Mouse (Mus musculus) G1E-ER4 (cell line): ENCODE data around the gene Gpr142. TPM values are rescaled to one million over a fixed set of nuclear protein-coding genes. Genes with fewer than 3 reads are reported as not detected.

Source experiments
- GATA1 ChIP-seq: IDR thresholded peaks from one replicate; pipeline ENCODE4 v1.8.0; 2012; ENCODE audit warnings: low read length, inconsistent platforms
- polyA plus RNA-seq: library from polyadenylated mRNA; stranded (reverse); fragments of >175 nt; gene quantifications from 2 replicates; pipeline ENCODE4 v1.2.3, GENCODE M21; 2012

The Gpr142 gene
- not detected in 2 replicates for polyA plus RNA-seq

DNA sequence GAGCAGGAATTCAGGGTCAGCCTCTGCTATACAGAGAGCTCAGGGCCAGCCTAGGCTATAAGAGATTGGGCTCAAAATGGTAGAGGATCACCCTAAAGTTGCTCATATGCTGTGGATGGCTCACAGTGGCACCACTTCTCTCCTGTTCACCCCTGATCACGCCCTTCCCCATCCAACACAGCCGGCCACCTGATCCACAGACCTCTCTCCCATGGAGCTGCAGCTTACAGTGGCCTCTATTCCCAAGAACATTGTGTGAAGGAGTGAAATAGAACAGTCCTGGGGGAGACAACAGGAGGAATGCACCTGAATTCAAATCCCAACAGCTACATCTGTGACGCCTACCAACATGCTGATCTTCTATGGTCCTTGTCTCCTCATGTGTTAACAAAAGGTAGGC, at the start of gene Gpr142:
TSS of gene Gpr142 (plus strand) at position 301 of the 400 bp plus-strand sequence.
- TF ChIP-seq GATA1: no peak

DNA sequence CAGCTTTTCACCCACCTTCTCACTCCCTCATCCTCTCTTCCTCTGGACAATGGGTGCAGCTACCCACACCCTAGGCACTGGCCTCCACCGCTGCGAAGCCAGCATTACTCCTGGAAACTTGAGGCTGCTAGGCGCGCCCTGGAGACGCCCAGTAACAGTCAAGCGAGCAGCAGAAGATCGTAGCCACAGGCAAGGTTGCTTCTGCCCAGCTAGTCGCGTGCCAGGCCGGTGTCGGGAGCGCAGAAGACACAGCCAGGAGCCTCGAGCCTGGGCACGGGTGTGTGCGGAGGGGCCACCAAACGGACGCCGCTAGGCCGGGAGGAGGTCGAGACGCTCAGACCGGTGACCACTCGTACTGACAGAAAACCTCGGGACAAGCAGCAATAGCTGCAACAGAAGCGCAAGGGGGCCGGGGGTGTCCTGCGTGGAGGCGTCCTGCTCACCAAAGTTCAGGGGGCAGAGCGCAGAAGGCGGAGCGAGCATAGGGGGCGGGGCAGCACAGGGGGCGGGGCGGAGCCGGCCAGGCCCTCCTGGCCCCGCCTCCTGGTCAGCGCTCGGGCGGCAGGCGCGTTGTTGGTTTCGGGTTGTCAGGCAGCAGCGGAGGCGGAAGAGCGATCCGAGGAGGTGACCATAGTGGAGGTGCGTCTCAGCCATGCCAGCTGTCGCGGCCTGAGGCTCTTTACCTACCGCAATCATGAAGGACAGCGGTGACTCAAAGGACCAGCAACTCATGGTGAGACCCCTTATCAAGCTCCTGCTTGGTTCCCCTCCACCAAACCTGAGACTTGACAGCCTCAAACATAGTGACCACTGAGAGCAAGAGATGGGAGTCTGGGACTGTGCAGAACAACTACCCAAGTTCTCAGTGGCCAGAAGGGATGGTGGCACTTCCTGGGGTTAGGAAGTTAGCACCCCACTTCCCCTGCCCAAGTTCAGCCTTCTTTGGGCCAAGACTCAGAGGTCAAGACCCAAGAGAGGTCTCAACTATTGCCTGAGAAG, 33.6 kb upstream of the Gpr142 start, which contains the start of gene Kif19a:
TSS of gene Kif19a (plus strand) at position 569 of the 999 bp plus-strand sequence.
- no peak for TF ChIP-seq GATA1

DNA sequence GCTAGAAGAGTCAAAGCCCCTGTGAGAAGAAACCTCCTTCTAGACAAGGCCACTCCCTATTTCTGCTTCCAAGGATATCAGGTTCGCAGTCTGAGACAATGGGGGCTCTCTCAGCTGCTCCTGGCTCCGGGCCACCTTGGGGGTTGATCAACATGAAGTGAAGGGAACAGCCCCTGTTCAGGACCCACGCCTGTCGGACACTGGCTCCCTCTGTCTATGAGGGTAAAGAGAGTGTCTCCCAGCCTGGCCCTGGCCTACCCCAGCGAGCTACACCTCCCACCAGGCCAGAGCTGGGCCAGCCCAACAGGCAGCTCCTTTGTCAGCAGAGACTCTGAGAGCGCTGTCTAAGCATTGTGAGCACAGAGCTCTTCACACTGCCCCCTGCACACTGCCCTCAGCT, 28.8 kb upstream of the Gpr142 start:
- TF ChIP-seq GATA1: no peak

- TF ChIP-seq GATA1: no peak
Observed at GRCm38 (mm10) chr11:114771896-114772295, 26.8 kb upstream of the Gpr142 start.

DNA sequence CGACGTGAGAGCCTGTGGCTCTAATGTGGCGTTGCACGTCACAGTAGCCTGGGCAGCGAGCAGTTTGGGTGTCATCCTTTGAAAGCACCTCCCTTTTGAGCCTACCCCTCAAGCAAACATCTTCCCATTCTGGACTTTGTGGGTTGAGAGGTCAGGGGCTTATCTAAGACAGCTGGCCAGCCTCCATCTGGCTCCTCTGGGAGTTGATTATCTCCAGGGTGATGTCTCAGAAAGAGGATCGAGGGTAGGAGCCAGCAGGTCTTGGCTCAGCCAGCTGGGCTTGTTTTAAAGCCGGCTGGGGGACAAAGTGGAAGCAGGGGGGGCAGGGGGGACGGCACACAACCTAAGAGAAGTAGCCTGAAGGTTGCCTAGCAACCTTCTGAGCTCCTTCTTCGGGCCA, 18.6 kb upstream of the Gpr142 start:
- TF ChIP-seq GATA1: no peak

GRCm38 (mm10) chr11:114785892-114786291, 12.8 kb upstream of the Gpr142 start:
- TF ChIP-seq GATA1: no peak

DNA sequence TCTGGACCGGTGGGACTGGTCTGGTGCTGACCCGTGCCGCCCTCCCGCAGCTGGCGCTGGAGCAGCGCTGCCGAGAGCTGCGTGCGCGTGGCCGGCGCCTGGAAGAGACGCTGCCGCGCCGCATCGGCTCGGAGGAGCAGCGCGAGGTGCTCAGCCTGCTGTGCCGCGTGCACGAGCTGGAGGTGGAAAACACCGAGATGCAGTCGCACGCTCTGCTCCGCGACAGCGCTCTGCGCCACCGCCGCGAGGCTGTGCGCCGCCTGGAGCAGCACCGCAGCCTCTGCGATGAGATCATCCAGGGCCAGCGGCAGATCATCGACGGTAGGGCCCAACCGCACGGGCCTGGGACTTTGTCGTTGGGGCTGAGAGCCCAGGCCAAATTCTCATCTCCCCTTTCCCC, 12.4 kb upstream of the Gpr142 start:
- no peak for TF ChIP-seq GATA1

DNA sequence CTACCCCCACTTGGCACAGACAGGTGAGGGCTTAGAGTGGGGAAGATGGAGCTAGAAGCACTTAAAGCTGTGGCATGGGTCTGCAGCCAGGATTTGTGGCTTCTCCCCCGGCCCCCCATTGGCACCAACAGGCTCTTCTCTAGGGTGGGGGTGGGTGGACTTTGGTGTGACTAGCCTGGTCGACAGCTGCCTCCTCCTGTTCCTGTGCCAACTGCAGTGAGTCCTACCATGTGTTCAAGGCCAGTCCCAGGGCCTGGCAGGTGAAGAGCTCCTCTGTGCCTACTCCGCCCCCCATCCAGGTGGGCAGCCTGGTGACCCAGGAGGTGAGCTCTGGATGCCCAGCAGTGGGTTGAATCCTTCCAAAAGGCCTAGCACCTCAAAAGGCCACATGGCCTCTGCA, 11.1 kb upstream of the Gpr142 start:
- TF ChIP-seq GATA1: no peak

DNA sequence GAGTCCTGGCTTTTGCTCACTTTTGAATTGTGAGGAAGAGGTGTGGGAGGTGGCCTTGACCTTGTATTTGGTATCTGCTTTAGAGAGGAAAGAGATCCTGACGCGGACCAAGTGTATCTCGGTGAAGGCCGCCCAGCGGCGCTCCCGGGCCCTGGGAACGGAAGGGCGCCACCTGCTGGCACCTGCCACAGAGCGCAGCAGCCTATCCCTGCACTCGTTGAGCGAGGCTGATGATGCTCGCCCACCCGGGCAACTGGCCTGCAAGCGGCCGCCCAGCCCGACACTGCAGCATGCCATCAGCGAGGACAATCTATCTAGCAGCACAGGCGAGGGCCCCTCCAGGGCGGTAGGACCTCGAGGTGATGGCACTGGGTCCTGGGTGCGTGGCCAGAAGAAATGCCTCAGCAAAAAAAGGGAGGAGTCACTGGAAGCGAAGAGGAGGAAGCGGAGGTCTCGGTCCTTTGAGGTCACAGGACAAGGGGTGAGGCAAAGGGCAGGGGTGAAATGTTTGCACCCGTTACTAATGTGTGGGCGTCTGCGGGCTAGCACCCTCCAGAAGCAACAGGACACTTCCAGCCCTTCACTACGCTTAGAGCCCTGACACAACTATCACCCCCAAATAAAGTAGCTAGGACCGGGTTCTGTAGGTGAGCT, 9.5 kb upstream of the Gpr142 start:
- no peak for TF ChIP-seq GATA1

DNA sequence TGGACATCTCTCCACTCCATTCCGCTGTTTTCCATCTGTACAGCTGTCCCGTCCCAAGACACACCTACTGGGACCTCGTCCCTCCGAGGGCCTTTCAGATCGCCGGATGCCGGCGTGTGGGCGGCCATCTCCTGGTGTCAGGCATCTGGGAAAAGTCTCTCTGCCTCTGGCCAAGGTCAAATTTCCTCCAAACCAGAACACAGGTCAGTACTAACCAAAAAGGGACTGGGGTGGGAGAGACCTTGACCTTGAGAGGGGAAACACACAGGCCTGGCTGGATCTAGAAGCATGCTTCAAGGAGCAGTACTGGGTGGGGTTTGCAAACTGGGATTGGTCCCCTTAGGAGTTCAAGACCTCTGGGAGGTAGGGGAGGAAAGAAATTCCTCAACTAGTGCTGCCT, 9.0 kb upstream of the Gpr142 start:
- TF ChIP-seq GATA1: no peak

DNA sequence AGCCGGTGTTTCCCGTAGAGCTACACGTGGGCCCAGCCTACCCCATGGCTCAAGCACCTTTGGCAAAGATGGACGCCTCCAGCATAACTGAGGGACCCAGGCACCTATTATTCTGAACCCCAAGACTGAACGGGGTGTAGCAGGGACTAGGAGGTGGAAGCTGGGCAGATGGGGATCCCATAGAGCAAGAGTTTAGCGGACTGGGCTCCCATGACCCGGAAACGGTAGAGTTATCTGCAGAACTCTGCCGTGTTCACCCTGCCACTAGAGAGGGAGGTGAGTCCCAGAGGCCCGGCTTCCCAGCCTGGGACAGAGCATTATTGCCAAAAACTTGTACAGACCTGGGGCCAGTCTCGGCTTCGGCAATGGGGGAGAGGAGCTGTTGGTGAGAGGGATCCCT, 8.6 kb upstream of the Gpr142 start:
- TF ChIP-seq GATA1: no peak

- no peak for TF ChIP-seq GATA1
Observed at GRCm38 (mm10) chr11:114790841-114791240, 7.9 kb upstream of the Gpr142 start.

GRCm38 (mm10) chr11:114791351-114791889, 7.3 kb upstream of the Gpr142 start:
- TF ChIP-seq GATA1: no peak

DNA sequence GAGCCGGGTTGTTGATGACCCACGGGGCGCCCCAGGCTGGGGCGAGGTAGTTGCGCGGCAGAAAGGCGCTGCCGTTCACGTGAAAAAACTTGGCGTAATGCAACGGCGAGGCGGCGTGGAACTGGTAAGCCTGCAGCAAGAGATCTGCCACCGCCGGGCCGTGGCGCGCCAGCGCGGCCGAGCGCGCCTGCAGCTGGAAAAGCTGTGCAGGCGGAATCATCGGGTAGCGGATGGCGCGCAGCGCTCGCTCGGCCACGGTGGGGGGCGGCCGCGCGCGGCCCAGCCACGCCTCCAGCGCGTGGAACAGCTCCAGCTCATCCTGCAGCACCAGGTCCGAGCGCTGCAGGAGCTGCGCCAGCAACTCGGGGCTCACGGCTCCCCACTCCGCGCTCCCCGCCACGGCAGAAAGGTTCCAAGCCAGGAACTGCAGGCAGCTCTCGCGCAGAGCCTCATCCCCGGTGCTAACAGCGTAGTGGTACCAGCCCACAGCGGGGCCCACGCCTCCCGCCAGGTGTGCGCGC, 6.8 kb upstream of the Gpr142 start:
- TF ChIP-seq GATA1: no peak

DNA sequence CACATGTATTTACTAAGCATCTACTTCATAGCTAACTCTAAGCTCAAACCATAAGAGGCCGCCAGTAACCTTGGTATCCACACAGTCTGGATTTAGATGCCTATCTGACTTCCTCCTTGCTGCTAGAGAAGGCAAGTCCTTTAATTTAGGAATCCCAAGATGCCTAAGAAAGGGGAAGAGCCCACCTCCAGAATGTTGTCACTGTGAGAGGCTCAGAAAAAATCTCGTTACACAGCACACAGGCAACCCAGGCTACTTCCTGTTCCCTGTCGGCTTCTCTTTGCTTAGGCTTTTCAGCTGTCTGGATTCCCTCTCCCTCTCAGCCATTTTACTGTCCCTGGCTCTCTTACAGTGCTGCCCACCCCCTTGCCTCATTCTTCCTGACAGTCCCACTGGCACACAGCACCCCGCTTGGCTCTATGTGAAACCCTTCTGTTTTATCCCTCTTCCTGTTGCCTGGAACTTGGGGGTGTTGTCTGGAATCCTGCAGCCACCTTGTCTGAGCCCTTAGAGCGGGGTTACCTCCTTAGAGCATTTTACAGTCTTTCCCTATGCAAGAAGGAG, 5.7 kb upstream of the Gpr142 start:
- no peak for TF ChIP-seq GATA1
